Mouse (Mus musculus) adrenal gland, adult 2 months (tissue): ENCODE measurements at regions not wholly inside any gene's neighbourhood (a gene's known extent, or its start where the extent isn't known, plus 50 kb on each side); places are given as distances from the start of the nearest gene placed in this dataset.
A peak's percentile ranks its signal among the peaks of the same experiment; 100 is the strongest.

Source experiments
- DNase-seq: peaks from one replicate; pipeline ENCODE4 v3.0.0; 2021

DNA sequence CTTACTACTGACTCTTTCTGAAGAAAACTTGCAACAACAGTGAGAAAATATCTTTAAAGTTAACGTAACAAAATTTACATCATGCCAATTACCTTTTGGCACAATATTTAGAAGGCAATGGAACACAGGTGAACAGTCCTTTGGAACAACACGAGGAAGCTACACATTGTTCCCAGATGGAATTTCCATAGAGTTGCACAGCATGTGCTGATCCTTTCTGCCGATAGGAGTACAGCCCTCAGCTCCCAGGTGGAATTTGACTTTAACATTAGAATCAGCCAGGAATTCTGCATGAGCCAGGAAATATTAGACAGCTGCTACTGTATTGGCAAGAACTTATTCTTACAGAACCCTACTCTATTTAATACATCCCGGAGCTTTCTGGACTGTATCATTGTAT, 948.3 kb downstream of the 1190002N15Rik start:
- no peak for DNase-seq

DNA sequence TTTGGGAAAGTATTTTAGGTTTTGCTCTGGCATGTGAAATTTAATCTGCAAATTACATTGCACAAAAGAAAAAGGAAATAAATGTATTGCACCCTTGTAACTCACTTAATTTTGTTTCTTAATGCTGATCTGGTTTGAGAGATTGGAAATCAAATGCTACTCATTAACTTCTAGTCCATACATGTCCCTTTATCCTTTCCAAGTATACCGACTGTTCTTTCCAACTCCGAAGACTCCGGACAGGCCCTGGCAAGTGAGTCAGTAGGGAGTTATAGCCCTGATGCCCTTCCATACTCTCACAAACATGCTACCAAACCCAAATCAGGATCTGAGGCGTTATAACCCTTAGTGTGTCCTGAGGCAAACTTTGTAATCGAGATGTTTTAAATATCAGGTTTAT, 949.9 kb downstream of the 1190002N15Rik start:
- no peak for DNase-seq

DNA sequence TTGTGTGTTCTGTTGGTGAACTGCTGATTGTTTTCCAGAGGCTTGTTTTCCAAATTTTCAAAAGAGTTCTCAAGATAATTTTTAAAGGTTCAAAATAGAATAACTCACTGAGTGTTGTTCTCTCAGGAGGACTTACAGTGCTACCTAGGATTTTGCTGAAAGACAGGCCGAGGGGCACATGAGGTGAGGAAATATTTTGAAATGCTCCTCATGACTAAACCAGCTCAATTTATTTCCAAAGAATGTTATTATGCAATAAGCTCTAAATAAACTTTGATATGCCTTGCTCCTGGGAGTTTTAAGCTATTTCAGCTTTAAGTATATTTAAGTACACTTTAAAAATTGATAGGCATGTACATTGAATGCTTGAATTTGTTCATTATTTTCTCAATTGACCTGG, 951.0 kb downstream of the 1190002N15Rik start:
- DNase-seq, result peak; percentile 14

DNA sequence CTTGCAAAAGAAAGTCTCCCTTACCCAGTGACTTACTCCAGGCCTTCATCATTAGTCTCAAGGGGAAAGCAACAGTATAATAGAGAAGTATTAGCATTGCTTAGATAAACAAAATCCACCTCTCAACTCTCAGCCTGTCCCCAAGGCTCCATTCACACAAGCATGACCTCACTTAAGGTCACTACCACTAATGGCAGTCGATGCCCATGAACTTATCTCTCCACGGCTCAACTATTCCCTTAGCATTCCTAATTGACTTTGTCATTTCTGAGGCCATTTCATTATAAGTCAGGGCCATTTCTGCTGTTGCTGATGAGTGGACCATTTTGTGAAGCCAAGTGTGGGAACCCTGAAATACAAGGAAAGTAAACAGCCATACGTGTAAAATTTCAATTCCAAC, 953.3 kb downstream of the 1190002N15Rik start:
- DNase-seq, result peak; percentile 55
